Mouse (Mus musculus): ENCODE measurements around the gene Acap3. TPM values are rescaled to one million over a fixed set of nuclear protein-coding genes. Genes with fewer than 3 reads are reported as not detected.
A peak's percentile ranks its signal among the peaks of the same experiment; 100 is the strongest.

Acap3 gene
- polyA plus RNA-seq, 1 experiment from 2014 or later, result 4.4 TPM

- H3K9me3 ChIP-seq (ENCODE audit: control insufficient read depth), result no peaks in the 10 kb centered on the region
- no peak for TF ChIP-seq CTCF (IDR thresholded peaks at IDR 0.05; ENCODE audit: low read depth)
- 0 out of 2 replicates have a peak, but pooled peaks cover 3% of the 10 kb centered on the region for H3K4me1 ChIP-seq (replicated peaks; ENCODE audit: control insufficient read depth, insufficient read depth, low read length)
- H3K4me3 ChIP-seq (ENCODE audit: low read depth, low read length), result no peak overlapping the region
- no peak overlapping the region for H3K4me2 ChIP-seq (replicated peaks; ENCODE audit: low read depth)
- H3K9ac ChIP-seq (ENCODE audit: low read depth, low read length), result no peak overlapping the region
- WGBS, result 83% methylated on average over 5 of the region's 5 CpGs
- H3K27ac ChIP-seq (ENCODE audit: low read depth, low read length), result no peak overlapping the region
- peaks cover 48% of the 10 kb centered on the region for H3K36me3 ChIP-seq (ENCODE audit: control insufficient read depth, insufficient read depth)
- no peak for ATAC-seq
- no peaks in the 10 kb centered on the region for H3K27me3 ChIP-seq (replicated peaks; ENCODE audit: control insufficient read depth, insufficient read depth, low read length)
Observed at GRCm38 (mm10) chr4:155889316-155889715, 2.3 kb upstream of the Acap3 start.

- under 1% methylated on average over 34 of the region's 34 CpGs for WGBS
- Histone ChIP-seq H3K9me3 (ENCODE audit: control insufficient read depth) (no peaks in the 10 kb centered on the region), H3K27ac (ENCODE audit: low read depth, low read length) (no peak overlapping the region), H3K4me2 (replicated peaks; ENCODE audit: low read depth) (peak overlapping the region; percentile 99), H3K36me3 (ENCODE audit: control insufficient read depth, insufficient read depth) (peaks cover 38% of the 10 kb centered on the region), H3K27me3 (replicated peaks; ENCODE audit: control insufficient read depth, insufficient read depth, low read length) (no peaks in the 10 kb centered on the region), H3K4me3 (ENCODE audit: low read depth, low read length) (peak overlapping the region; percentile 73), H3K4me1 (replicated peaks; ENCODE audit: control insufficient read depth, insufficient read depth, low read length) (peaks cover 7% of the 10 kb centered on the region; the same call in 1 of the 2 replicates), H3K9ac (ENCODE audit: low read depth, low read length) (peak overlapping the region; percentile 76)
- no peak for TF ChIP-seq CTCF (IDR thresholded peaks at IDR 0.05; ENCODE audit: low read depth)
- ATAC-seq, result no peak
Observed at GRCm38 (mm10) chr4:155891011-155891471, 581 bp upstream of the Acap3 start.

- Histone ChIP-seq H3K36me3 (ENCODE audit: control insufficient read depth, insufficient read depth) (peaks cover 37% of the 10 kb centered on the region), H3K9ac (ENCODE audit: low read depth, low read length) (peak overlapping the region; percentile 76), H3K4me3 (ENCODE audit: low read depth, low read length) (peak overlapping the region; percentile 73), H3K27me3 (replicated peaks; ENCODE audit: control insufficient read depth, insufficient read depth, low read length) (no peaks in the 10 kb centered on the region), H3K4me1 (replicated peaks; ENCODE audit: control insufficient read depth, insufficient read depth, low read length) (peaks cover 7% of the 10 kb centered on the region; the same call in 1 of the 2 replicates), H3K27ac (ENCODE audit: low read depth, low read length) (peak overlapping the region; percentile 97), H3K9me3 (ENCODE audit: control insufficient read depth) (no peaks in the 10 kb centered on the region), H3K4me2 (replicated peaks; ENCODE audit: low read depth) (peak overlapping the region; percentile 99)
- TF ChIP-seq CTCF (IDR thresholded peaks at IDR 0.05; ENCODE audit: low read depth), result peak; percentile 61
- WGBS, result under 1% methylated on average over 54 of the region's 56 CpGs
- ATAC-seq, result peak; percentile 91
Observed at GRCm38 (mm10) chr4:155892017-155892416, 395 bp downstream of the Acap3 start.

- no peaks in the 10 kb centered on the region for H3K27me3 ChIP-seq (replicated peaks; ENCODE audit: control insufficient read depth, insufficient read depth, low read length)
- peaks cover 34% of the 10 kb centered on the region for H3K36me3 ChIP-seq (ENCODE audit: control insufficient read depth, insufficient read depth)
- TF ChIP-seq CTCF (IDR thresholded peaks at IDR 0.05; ENCODE audit: low read depth), result no peak
- no peaks in the 10 kb centered on the region for H3K9me3 ChIP-seq (ENCODE audit: control insufficient read depth)
- H3K9ac ChIP-seq (ENCODE audit: low read depth, low read length), result peak overlapping the region; percentile 76
- peak overlapping the region; percentile 99 for H3K4me2 ChIP-seq (replicated peaks; ENCODE audit: low read depth)
- H3K4me1 ChIP-seq (replicated peaks; ENCODE audit: control insufficient read depth, insufficient read depth, low read length), result peaks cover 7% of the 10 kb centered on the region; the same call in 1 of the 2 replicates
- H3K27ac ChIP-seq (ENCODE audit: low read depth, low read length), result peak overlapping the region; percentile 97; the same call in 1 of the 2 replicates
- peak; percentile 7; the same call in 1 of the 2 replicates for ATAC-seq
- WGBS, result 7% methylated on average over 37 of the region's 37 CpGs
- peak overlapping the region; percentile 73 for H3K4me3 ChIP-seq (ENCODE audit: low read depth, low read length)
Observed at GRCm38 (mm10) chr4:155892438-155893211, 1.0 kb downstream of the Acap3 start.

GRCm38 (mm10) chr4:155893212-155893690 lies 1.6 kb downstream of the Acap3 start:
- TF ChIP-seq CTCF (IDR thresholded peaks at IDR 0.05; ENCODE audit: low read depth), result no peak
- Histone ChIP-seq H3K9ac (ENCODE audit: low read depth, low read length) (no peak overlapping the region), H3K4me3 (ENCODE audit: low read depth, low read length) (0 out of 2 replicates have a peak overlapping the region, but pooled peaks have one; percentile 73), H3K27me3 (replicated peaks; ENCODE audit: control insufficient read depth, insufficient read depth, low read length) (no peaks in the 10 kb centered on the region), H3K27ac (ENCODE audit: low read depth, low read length) (no peak overlapping the region), H3K9me3 (ENCODE audit: control insufficient read depth) (no peaks in the 10 kb centered on the region), H3K4me1 (replicated peaks; ENCODE audit: control insufficient read depth, insufficient read depth, low read length) (peaks cover 7% of the 10 kb centered on the region; the same call in 1 of the 2 replicates), H3K36me3 (ENCODE audit: control insufficient read depth, insufficient read depth) (peaks cover 30% of the 10 kb centered on the region), H3K4me2 (replicated peaks; ENCODE audit: low read depth) (peak overlapping the region; percentile 99)
- no peak for ATAC-seq
- WGBS, result 78% methylated on average over 8 of the region's 8 CpGs

GRCm38 (mm10) chr4:155894311-155894881 lies 2.8 kb downstream of the Acap3 start:
- Histone ChIP-seq H3K27ac (ENCODE audit: low read depth, low read length) (no peak overlapping the region), H3K36me3 (ENCODE audit: control insufficient read depth, insufficient read depth) (peaks cover 28% of the 10 kb centered on the region), H3K4me1 (replicated peaks; ENCODE audit: control insufficient read depth, insufficient read depth, low read length) (peaks cover 7% of the 10 kb centered on the region; the same call in 1 of the 2 replicates), H3K4me2 (replicated peaks; ENCODE audit: low read depth) (peak overlapping the region; percentile 40), H3K9ac (ENCODE audit: low read depth, low read length) (no peak overlapping the region), H3K4me3 (ENCODE audit: low read depth, low read length) (no peak overlapping the region), H3K27me3 (replicated peaks; ENCODE audit: control insufficient read depth, insufficient read depth, low read length) (no peaks in the 10 kb centered on the region), H3K9me3 (ENCODE audit: control insufficient read depth) (no peaks in the 10 kb centered on the region)
- 27% methylated on average over 8 of the region's 8 CpGs for WGBS
- TF ChIP-seq CTCF (IDR thresholded peaks at IDR 0.05; ENCODE audit: low read depth), result peak; percentile 17; the same call in 1 of the 2 replicates
- no peak for ATAC-seq
